Mouse (Mus musculus): ENCODE measurements around the gene Vmn2r32. TPM values are rescaled to one million over a fixed set of nuclear protein-coding genes. Genes with fewer than 3 reads are reported as not detected.
"Not testable (repeated sequence)": the region's sequence is repeated elsewhere in the genome, so short reads cannot be mapped to it uniquely, and the experiment has no call there.

Vmn2r32 gene
- not detected for total RNA-seq (2021)

- DNase-seq; intact Hi-C loops (cut with DNase I): not testable (repeated sequence)
Measured at GRCm38 (mm10) chr7:7479918-7480317, at the start of gene Vmn2r32. Gene Vmn2r32 (minus strand): TSS chr7:7480018.

Other genes starting within 250 kb of the Vmn2r32 start
- gene Vmn2r29, start 232.7 kb downstream of the Vmn2r32 start, total RNA-seq (2021): 1 to 10 TPM; 2.0 to 2.2 TPM
- 10 to 100 TPM in 1 of 2 experiments, 1 to 10 TPM in 1; 6.8 to 13.2 TPM for gene Gm45844, start 201.7 kb downstream of the Vmn2r32 start, total RNA-seq (2021)
- gene Clcn4, start 179.2 kb downstream of the Vmn2r32 start, total RNA-seq (2021): 100 to 1,000 TPM; 178 to 182 TPM
- under 1 TPM in 1 of 2 experiments, not detected in 1; 0.08 TPM for gene Vmn2r30, start 142.4 kb downstream of the Vmn2r32 start, total RNA-seq (2021)
- not detected for gene Gm45783, start 105.4 kb downstream of the Vmn2r32 start, total RNA-seq (2021)
- gene Vmn2r31, start 80.3 kb downstream of the Vmn2r32 start, total RNA-seq (2021): not detected
- gene Vmn2r33, start 86.8 kb upstream of the Vmn2r32 start, total RNA-seq (2021): not detected
- gene Vmn2r34, start 209.5 kb upstream of the Vmn2r32 start, total RNA-seq (2021): not detected